Mouse (Mus musculus) layer of hippocampus, adult 18-20 months (tissue): ENCODE data around the gene 1700001C19Rik. TPM values are rescaled to one million over a fixed set of nuclear protein-coding genes. Genes with fewer than 3 reads are reported as not detected.

Experiments used
- DNase-seq, 2 experiments: peaks; one replicate each; pipeline ENCODE4 v3.0.0; 2022; ENCODE audit warnings: low spot score in 2 of 2
- total RNA-seq, 2 experiments: library from RNA; stranded (reverse); gene quantifications; 2 replicates each; pipeline ENCODE4 v1.2.3; 2021

1700001C19Rik gene
- total RNA-seq, 2 experiments from 2014 or later = not detected

DNA sequence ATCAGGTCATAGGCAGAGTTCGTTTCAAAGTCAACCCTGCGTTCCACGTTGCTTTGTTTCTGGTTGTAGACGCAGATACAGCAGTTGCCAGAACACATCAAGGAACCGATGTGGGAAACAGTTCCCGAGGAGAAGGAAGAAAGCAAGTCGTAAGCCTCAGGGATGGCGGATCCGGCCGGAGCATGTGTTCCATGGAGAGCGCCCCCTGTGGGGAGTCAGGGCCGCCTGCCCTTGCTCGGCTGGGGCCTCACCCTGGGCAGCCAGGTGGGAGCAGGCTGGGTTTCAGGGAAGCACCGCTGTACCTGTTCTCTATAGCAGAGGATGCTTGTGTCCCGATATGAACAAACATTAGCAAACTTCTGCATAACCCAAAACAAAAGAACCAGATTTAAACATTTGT is 59.0 kb downstream of the 1700001C19Rik start:
- no peak for DNase-seq

DNA sequence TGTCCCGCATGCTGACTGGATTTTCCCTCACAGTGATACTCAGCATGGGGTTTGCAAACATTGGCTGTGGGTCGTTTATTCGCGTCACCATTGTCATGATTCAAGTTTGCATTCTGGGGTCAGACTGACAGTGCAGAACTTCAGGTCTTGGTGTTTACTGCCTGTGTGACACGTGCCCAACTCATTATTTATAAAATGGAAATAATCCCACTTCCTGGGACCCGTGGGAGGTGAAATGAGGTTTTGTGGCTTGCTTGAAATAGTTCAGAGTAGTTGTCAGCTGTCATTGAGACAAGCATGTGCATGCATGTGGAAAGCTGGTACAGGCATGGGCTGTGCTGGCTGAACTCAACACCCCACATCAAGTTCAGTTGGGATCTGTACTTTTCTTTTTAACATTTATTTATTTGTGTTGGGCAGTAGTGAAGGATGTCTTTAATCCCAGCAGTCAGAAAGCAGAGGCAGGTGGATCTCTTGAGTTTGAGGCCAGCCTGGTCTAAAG is 60.3 kb downstream of the 1700001C19Rik start:
- DNase-seq = no peak

DNA sequence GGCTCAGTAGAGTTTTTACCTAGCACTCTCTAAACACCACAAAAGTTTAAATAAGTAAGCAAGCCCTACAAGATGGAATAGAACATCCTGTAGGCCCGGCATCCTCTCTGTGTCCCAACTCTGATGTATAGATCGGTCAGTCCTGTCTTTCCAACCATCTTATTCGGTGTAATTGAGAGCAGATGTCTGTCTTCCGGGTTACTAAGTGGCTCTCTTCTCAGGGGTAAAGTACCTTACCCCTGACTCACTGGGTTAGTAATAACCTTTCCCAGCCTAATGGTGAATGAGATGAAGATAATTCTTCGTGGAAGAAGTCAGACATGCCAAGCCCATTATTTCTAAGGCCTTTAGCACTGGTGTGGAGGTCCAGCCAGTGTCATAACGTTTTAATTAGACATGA is 63.2 kb downstream of the 1700001C19Rik start:
- DNase-seq = no peak

DNA sequence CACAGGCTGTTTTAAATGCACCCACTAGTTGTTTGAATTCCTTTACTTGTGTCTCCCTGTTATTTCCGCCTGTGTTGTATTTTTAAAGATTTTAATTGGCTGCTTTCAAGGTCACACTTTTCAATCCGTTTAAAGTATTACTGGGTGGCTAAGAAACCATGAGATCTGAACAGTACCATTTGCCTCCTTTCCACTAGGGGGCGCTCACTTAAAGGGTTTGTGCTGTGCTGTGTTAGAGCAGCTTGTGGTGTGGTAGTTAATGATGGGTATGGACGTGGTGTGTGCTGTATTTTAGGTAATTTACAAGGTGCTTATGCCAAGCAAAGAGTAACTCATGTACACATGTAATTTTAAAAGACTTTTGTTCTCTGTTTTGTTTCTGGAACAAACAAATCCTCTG is 65.7 kb downstream of the 1700001C19Rik start:
- peak; percentile 43 to 81 for DNase-seq

DNA sequence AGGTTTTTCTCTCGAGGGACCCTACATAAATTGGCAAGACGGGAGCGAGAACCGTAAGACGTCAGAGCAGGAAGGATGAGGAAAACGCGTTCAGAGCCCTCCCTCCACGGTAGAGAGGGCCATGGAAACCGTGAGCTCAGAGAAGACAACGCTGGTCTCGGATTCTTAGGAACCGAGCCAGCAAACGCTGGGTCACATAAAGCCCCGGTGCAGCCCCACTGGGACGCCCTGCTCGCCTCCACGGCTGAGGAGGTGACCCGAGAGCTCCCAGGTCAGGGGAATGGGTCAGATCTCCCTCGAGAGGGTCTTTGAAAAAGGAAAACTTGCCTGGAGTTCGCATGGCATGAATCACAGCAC is 68.1 kb downstream of the 1700001C19Rik start:
- DNase-seq = no peak

DNA sequence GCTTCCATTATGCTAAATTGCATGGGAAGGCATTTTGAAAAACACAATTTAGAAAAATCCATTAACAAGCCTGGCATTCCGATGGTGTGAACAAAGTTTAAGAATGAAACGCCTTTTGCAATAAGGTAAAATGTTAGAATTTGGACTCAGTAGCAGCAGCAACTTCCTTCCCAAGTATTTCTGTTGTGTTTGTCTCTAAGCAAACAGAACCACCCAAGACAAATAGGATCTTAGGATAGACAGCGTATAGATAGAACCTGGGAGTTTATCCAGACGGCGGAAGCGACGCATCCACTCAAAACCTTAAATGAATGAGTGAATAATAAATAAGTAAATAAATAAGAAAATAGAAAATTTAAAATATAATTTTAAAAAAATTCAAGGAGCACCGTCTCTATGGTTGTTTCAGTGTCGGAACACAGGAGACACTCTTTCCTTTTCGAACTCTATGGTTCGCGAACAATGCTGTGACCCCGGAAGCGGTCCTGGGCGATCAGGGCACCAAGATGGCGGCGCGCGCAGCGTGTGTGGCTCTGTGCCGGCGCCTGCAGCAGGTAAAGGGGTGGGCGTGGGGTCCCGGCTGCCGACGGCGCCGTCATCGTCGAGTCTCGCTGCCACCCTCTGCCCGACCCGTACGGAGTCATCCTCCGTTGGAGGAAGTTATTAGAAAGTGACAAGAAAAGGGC is 68.6 kb downstream of the 1700001C19Rik start, which contains the start of gene Mrps10:
TSS of gene Mrps10 (plus strand) at position 487 of the 686 bp plus-strand sequence.
- DNase-seq = peak; percentile 81 to 93

Other genes with a start within 250 kb of the 1700001C19Rik start
- 10 to 100 TPM; 27.7 to 29.5 TPM for gene Mrps10, start 68.5 kb downstream of the 1700001C19Rik start, total RNA-seq
- gene Guca1b, start 52.0 kb downstream of the 1700001C19Rik start, total RNA-seq = 1 to 10 TPM; 1.4 to 1.6 TPM
- under 1 TPM in 1 of 2 experiments, not detected in 1; 0.53 TPM for gene Guca1a, start 36.8 kb downstream of the 1700001C19Rik start, total RNA-seq
- under 1 TPM; 0.52 to 0.58 TPM for gene AI661453, start 761 bp downstream of the 1700001C19Rik start, total RNA-seq
- gene Taf8, start 64.9 kb upstream of the 1700001C19Rik start, total RNA-seq = 10 to 100 TPM; 19.1 to 23.9 TPM
- gene Ccnd3, start 67.7 kb upstream of the 1700001C19Rik start, total RNA-seq = 10 to 100 TPM; 43.4 to 43.6 TPM
- 10 to 100 TPM; 19.4 to 19.5 TPM for gene Bysl, start 174.1 kb upstream of the 1700001C19Rik start, total RNA-seq
- gene Med20, start 174.2 kb upstream of the 1700001C19Rik start, total RNA-seq = 10 to 100 TPM; 33.4 to 36.9 TPM
- gene Gm20517, start 174.2 kb upstream of the 1700001C19Rik start, total RNA-seq = 1 to 10 TPM; 4.2 to 5.8 TPM
- gene Usp49, start 193.3 kb upstream of the 1700001C19Rik start, total RNA-seq = 10 to 100 TPM in 1 of 2 experiments, 1 to 10 TPM in 1; 9.7 to 10.8 TPM